Mouse (Mus musculus) R1 (cell line): ENCODE results near the gene Asgr1.
"Not testable (repeated sequence)": the region's sequence is repeated elsewhere in the genome, so short reads cannot be mapped to it uniquely, and the experiment has no call there.

Experiments used
- DNase-seq: peaks from one replicate; pipeline ENCODE4 v3.0.0-alpha.2; 2018; ENCODE audit warnings: low read depth, low spot score

Asgr1 gene

GRCm38 (mm10) chr11:70066701-70067100 is 12.8 kb downstream of the Asgr1 start:
- no peak for DNase-seq

DNA sequence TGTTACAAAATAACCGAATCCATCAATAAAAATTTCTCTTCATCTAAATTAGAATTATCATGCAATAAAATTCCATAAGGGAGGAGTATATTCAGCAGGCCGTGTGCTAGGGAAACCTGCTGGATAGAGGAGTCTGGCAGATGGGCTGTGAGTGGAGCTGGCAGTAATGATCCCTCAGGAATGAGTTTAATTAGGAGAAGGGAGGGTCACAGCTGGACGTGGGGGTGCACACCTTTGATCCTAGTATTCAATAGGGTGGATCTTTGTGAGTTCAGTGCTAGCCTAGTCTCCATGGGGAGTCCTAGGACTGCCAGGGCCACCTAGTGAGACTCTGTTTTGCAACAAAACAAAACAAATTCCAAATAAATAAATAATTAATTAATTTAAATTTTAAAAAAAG is 14.4 kb downstream of the Asgr1 start:
- DNase-seq = no peak

GRCm38 (mm10) chr11:70070057-70070456 is 16.2 kb downstream of the Asgr1 start:
- no peak for DNase-seq

- not testable (repeated sequence) for DNase-seq
These were observed 16.7 kb downstream of the Asgr1 start for GRCm38 (mm10) chr11:70070603-70071002.

GRCm38 (mm10) chr11:70074379-70075071 is 20.6 kb downstream of the Asgr1 start:
- peak; percentile 74 for DNase-seq

DNA sequence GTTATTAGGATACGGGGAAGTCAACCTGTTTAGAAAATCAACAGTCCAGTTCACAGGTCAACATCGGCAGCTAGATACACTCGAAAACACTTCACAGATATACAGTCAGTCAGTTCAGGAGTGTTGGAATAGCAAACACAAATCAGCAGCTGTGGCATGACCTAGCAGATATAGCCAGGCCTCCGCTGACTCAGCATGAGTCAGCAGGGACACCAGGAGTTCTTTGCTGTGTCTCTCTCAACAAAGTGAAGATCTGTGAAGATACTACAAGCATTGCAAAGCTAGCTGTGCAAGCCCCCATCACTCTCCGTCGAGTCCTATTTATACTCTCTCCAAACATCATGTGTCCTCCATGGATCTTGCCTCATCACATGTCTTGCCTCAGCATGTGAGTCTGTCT is 21.7 kb downstream of the Asgr1 start:
- no peak for DNase-seq

DNA sequence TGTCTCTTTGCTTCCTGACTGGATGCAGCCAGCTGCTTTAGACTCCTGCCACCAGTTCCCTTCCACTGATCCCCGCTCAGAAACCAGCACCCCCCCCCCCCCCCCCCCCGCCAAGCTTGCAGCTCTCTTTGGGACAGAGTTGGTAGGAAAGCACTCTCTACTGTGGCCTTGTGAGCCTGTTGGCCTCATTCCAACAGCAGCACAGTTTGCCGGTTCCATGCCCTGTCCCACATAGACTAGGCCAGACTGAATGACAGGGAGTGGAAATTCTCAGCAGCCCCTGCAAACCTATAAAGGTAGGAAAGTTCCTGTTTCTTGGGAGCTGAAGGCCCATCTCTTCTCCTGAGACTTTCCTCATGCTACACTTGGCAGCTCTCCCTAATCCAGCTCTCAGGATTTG is 23.6 kb downstream of the Asgr1 start:
- DNase-seq = no peak

DNA sequence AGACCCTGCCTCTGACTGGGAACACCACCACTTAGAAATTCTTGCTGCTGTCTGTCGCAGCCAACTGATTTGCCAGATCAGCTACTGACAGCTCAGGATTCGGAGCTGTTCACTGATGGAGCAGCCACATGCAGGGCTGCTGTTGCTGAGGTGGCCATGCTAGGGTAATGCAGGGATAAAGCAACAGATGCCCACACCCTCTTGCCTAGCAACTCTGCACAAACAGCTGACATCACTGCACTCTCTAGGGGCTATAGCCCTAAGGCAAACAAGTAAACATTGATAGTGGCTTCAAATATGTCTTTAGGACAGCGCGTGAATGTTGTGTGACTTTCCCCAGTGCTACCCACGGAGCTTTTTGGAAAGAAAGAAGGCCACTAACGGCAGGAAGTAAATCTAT is 25.3 kb downstream of the Asgr1 start:
- no peak for DNase-seq

- no peak for DNase-seq
These were observed 26.0 kb downstream of the Asgr1 start for GRCm38 (mm10) chr11:70079928-70080327.

- no peak for DNase-seq
These were observed 27.1 kb downstream of the Asgr1 start for GRCm38 (mm10) chr11:70080803-70081590.

GRCm38 (mm10) chr11:70084563-70084962 is 30.7 kb downstream of the Asgr1 start:
- no peak for DNase-seq

DNA sequence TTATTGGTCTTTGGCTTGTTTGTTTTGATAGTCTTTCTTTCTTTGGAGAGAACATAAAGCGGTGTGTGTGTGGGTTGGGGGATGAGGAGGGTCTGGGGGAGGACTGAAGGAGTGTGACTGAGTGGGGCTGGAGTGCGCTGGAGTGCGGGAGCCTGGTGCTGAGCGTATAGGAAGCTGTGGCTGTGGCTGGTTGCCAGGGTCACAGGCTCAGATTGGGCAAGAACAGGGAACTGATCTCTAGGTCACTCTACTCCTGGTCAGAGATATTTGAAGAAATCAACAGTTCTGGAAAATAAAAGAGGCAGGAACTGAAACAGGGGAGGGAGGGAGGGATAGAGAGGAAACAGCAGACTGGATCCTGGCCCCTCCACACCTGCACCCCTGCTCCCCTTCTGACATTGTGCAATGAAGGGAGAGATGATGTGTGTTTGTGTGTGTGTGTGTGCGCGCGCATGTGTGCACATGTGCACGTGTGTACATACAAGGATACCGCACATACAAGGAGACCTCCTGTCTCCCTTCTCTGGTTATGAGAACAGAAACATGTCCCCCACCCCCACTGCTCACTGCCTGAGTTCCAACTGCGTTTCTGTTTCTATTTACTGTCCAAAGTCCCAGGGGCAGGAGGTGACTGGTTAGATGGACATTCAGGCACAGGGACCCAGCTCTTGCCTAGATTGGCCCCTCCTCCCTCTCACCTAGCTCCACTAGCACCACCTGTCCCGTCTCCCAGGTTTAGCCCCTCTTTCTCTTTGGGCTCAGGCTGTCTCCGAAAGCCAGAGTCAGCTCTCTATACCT is 38.3 kb downstream of the Asgr1 start, which contains the start of gene Asgr2:
Gene Asgr2 (plus strand): TSS at position 659 of the 798 bp plus-strand sequence.
- no peak for DNase-seq

GRCm38 (mm10) chr11:70097396-70097795 is 43.5 kb downstream of the Asgr1 start:
- peak; percentile 63 for DNase-seq

GRCm38 (mm10) chr11:70099102-70099501 is 45.2 kb downstream of the Asgr1 start:
- no peak for DNase-seq

GRCm38 (mm10) chr11:70099809-70100208 is 45.9 kb downstream of the Asgr1 start:
- DNase-seq = no peak

- DNase-seq = peak; percentile 30
These were observed 49.9 kb downstream of the Asgr1 start for GRCm38 (mm10) chr11:70103701-70104315.

GRCm38 (mm10) chr11:70107085-70107484 is 53.2 kb downstream of the Asgr1 start:
- DNase-seq = no peak
